Mouse (Mus musculus) heart, postnatal 36 days (tissue): ENCODE data around the gene Tnfsf13. TPM values are rescaled to one million over a fixed set of nuclear protein-coding genes. Genes with fewer than 3 reads are reported as not detected.
"Not testable (repeated sequence)": the region's sequence is repeated elsewhere in the genome, so short reads cannot be mapped to it uniquely, and the experiment has no call there.

Experiments
- DNase-seq, 2 experiments: peaks; one replicate each; pipeline ENCODE4 v3.0.0; 2021 to 2022
- intact Hi-C: fragments of 180-260 bp; cut with DNase I; formaldehyde crosslinking; loops from one replicate; pipeline ENCODE4 v1.15.1; 2025
- total RNA-seq, 2 experiments: library from RNA; stranded (reverse); gene quantifications; 2 replicates each; pipeline ENCODE4 v1.2.3; 2021

Gene Tnfsf13
- 1 to 10 TPM; 1.4 to 2.4 TPM for total RNA-seq

DNA sequence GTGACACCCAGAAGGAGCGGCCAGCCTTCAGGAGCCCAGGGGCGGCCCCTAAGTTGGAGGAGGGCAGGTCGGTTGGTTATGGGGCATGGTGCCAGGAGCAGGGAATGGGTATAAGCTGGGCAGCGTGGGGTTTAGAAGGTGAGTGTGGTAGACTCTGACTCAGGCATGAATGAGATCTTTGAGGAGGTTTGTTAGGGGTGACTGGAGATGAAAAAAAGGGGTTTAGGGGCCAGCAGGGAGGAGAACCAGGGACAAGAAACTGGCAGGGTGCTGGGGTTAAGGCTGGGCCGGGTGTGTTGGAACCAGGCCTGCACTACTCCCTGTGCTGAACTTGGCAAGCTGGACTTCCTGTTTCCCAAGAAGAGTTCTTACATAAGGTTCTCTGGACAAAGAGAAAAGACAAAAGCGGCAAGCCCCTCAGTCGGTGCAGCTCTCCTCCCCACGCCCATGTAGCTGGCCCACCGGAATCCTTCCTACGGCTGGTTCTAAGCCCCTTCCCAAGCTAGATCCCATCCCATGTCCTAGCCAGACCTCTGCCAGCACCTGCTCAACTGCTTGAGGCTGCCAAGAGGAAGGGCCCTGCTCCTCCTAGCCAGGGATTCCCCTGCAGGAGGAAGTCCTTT, at the start of gene Tnfsf13:
TSS of gene Tnfsf13 (minus strand) at position 259 of the 623 bp plus-strand sequence.
- peak; percentile 81 to 87 for DNase-seq
- intact Hi-C loops, result no loop called here

DNA sequence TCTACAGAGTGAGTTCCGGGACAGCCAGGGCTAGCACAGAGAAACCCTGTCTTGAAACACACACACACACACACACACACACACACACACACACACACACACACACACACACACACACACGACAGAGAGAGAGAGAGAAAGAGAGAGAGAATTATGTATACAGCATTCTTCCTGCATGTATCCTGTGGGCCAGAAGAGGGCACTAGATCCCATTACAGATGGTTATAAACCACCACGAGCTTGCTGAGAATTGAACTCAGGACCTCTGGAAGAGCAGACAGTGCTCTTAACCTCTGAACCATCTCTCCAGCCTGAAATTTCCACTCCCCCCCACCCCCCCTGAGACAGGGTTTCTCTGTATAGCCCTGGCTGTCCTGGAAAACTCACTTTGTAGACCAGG, 45.8 kb upstream of the Tnfsf13 start:
- intact Hi-C loops, result loop anchor here (2.0 kb wide), 1 partner anchor 145 kb away; no protein-coding TSS in a partner anchor
- not testable (repeated sequence) for DNase-seq

DNA sequence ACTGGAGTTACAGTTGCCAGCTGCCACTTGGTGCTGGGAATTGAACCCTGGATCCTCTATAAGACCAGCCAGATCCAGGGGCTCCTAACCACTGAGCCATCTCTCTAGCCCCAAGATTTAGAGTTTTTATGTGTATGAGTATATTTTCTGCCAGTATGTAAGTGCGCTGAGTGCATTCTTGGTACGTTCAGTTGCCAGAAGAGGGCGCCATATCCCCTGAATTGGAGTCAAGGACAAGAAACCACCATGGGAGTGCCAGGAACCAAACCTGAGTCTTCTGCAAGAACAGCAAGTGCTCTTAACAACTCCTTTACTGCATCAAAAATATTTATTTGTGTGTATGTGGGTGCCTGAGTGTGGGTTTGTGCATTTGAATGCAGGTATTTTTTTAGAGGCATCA, 43.5 kb upstream of the Tnfsf13 start:
- DNase-seq, result peak; percentile 49 to 70
- intact Hi-C loops, result no loop called here

DNA sequence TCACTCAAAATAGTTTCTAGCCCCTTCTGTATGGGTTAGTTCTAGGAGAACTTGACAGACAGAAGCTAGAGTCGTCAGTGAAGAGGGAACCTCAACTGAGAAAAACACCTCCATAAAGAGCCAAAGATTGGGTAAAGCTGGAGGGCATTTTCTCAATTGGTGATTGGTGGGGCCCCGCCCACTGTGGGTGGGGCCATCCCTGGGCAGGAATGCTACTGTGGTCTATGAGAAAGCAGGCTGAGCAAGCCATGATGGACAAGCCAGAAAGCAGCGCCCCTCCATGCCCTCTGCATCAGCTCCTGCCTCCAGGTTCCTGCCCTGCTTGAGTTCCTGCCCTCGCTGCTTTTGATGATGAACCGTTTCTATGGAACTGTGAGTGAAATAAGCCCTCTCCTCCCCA, 40.4 kb upstream of the Tnfsf13 start:
- intact Hi-C loops, result no loop called here

DNA sequence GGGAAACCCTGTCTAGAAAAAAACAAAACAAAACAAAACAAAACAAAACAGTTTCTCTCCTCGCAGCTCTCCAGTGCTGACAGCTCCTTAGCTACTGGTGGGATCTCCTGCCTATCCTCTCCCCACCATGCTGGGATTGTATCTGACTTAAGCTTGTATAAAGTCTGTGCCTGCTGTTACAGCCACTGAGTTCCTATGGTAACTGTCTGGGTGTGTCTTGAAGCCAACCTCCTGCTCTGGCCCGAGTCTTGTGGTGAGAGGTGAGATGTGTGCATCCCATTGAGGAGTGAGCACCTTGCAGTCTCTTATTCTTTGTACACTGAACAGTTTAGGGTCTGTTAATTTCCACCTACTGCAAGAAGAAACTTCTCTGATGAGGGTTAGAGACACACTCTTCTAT, 37.5 kb upstream of the Tnfsf13 start:
- DNase-seq, result no peak
- intact Hi-C loops, result no loop called here

More for the DNA sequence above, 40.4 kb upstream of the Tnfsf13 start:
- no peak for DNase-seq

DNA sequence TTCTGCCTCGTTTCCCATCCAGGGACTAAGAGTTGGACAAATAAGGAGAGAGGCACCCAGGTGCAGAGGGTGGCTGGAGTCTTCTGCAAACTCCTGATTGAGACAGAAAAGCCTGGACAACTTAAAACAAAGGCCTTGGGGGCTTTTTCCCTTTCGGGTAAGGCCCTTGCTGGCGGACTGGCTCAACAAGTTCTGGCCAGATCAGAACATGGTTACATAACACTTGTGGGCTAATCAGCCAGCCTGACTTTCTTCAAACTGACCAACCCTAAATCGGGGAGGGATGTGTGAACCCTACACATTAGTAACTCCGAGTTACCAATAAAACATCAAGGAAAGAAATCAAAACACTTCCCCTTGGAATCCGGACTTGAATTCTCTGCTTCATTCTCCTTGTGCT, 35.3 kb upstream of the Tnfsf13 start:
- intact Hi-C loops, result no loop called here
- no peak for DNase-seq

DNA sequence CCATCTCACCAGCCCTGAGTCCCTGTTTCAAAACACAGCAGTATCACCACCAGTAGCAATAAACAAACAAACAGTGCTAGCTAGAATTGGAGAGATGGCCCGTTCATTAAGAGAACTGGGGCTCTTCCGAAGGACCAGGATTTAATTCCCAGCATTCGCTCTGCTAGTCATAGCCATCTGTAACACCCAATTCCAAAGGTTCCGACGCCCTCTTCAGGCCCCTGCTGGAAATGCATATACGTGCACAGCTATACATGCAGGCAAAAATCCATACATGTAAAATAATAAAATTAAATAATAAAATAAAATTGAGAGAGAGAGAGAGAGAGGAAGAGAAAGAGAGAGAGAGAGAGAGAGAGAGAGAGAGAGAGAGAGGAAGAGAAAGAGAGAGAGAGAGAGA, 33.8 kb upstream of the Tnfsf13 start:
- DNase-seq, result no peak
- intact Hi-C loops, result no loop called here

DNA sequence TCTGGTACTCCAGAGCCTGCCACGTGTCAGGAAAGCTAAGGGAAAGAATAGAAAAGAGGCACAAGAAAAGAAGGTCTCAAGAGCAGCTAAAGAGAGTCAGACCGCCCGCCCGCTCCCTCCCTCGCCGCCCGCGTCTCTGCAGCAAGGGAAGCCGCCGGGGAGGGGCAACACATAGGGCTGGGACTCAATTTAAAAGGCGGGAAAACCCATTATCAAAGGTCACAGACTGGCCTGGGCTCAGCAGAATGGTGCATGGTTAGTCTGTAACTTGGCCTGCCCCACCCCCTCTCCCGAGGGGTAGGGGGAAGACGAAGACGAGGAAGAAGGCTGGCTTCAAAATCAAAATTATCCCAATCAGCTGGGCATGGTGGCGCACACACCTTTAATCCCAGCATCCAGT, 33.1 kb upstream of the Tnfsf13 start:
- no peak for DNase-seq
- intact Hi-C loops, result no loop called here

DNA sequence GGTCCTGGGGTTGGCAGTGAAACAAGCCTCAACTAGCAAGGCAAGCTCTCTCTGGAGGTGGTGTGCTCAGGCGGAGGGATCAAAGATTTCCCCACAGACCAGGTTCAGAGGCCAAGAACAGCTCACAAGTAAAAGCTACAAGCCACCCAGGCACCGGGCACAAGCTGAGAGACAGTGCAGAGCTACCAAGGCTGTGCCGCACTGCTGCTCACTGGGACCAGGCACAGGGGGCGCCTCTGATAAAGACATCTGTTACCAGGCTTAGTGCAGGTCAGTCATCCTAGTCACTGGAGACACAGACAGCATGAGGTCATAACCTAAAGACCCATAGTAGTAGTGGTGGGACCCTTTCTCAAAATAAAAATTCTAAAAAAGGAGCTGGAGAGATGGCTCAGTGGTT, 31.4 kb upstream of the Tnfsf13 start:
- intact Hi-C loops, result no loop called here
- DNase-seq, result no peak

DNA sequence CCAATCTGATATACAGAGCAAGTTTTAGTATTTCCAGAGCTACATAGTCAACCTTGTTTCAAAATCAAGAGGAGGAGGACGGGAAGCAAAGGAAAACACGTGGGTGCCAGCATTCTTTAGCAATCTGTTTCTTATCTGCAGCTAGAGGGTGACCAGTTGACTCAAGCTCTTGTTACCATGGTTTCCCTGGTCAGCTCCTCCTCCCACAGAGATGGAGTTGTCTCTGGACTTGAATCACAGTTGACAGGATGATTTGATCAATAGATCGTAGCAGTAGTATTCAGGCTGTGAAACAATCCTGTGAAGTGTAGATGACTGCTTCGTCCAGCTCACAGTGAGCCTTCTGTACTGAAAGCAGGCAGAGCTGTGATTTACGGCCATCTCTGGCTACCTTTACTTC, 30.3 kb upstream of the Tnfsf13 start:
- intact Hi-C loops, result loop anchor here (2.0 kb wide), 2 partner anchors 33 to 61 kb away; partner anchors contain the start of genes Senp3 and Sox15
- no peak for DNase-seq

DNA sequence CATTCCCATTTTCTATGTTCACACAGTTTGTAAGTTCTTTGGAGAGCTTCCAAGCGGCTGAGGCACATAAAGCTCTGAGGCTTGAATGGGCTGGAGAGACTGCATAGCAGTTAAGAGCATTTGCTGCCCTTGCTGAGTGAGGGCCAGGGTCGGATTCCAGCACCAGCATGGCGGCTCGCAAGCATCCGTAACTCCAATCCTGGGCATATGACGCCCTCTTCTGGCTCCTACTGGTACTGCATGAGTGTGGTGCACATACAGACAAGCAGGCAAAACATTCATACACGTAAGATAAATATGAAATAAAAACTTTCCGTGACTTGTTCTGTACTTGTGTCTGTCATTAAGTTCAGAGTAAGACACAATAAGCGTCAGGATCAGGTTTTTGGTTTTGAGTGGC, 29.9 kb upstream of the Tnfsf13 start:
- intact Hi-C loops, result loop anchor here (2.0 kb wide), 2 partner anchors 33 to 61 kb away; partner anchors contain the start of genes Senp3 and Sox15
- peak; percentile 38 to 66 for DNase-seq

DNA sequence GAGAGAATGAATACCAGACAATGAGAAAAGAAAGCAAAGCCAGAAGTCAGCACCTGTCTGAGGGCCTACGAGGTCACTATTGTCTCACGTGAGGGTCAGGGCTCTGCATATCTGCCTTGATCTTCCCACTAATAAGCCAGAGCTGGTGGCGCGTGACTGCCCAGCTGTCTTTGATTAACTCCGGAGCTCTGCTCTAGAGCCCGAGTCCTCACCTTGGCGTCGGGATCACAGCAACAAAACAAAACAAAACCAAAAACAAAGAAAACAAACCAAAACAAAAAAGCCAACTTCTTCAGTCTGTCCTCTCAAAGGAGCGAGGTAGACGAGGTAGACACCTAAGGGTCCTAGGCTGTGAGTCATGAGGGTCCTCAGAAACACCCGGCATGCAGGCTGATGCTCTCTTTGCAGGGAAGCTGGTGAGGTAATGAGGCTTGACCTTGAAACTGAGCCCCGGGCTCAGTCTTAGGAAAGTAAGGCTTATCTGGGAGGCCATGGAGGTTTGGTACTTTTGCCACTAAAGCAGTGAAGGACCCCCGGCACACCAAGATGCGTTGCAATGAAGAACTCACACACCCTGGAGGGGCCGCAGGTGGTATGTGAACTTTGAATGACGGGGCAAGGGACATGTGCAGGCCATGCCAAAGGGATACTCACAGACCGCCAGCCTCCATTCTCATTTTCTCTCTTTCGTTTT, 29.2 kb upstream of the Tnfsf13 start:
- no peak for DNase-seq
- intact Hi-C loops, result loop anchor here (2.0 kb wide), 2 partner anchors 32 to 60 kb away; partner anchors contain the start of genes Senp3 and Sox15

DNA sequence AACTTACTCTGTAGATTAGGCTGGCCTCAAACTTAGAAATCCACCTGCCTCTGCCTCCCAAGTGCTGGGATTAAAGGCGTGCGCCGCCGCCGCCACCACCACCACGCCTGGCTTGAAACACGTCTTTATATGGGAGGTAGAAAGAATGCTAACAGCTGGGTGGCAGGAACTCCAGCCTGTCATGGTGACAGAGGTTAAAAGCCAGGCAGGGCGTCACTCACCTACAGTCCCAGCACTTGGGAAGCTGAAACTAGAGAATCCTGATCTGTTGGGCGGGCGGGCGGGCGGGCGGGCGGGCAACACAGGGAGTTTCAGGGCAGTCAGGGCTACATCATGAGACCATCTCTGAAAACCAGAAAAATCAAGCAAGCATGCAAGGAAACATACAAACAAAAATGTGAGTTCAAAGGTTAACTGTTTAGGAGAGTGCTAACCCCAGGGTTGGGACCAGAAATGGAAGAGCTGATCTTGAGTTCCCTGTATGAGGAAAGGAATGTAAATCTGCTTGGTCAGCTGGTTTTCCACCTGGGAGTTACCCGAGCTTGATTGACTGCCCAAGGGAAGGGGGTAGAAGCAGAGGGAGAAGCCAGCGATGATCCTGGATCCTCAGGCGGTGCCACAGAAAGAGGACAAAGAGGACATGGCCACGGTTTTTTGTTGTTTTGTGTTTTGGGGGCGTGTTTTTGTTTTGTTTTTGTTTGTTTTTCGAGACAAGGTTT, 27.5 kb upstream of the Tnfsf13 start:
- intact Hi-C loops, result no loop called here
- no peak for DNase-seq

DNA sequence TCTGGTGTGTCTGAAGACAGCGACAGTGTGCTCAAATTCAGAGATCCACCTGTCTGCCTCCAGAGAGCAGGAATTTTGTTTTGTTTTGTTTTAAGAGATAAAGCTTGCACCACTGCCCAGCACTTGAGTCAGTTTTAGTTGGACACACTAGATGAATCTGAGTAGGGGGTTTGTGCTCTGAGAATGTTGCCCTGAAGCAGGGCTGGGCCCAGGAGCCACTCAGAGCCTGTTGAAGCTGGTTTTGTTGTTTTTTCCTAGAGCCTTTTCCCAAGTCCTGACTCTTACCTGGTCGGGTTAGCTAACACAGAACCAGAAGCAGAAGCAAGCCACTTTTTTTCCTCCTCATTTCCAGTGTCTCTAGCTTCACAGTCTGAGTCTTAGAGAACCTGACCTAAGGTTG, 25.5 kb upstream of the Tnfsf13 start:
- no peak for DNase-seq
- intact Hi-C loops, result no loop called here

DNA sequence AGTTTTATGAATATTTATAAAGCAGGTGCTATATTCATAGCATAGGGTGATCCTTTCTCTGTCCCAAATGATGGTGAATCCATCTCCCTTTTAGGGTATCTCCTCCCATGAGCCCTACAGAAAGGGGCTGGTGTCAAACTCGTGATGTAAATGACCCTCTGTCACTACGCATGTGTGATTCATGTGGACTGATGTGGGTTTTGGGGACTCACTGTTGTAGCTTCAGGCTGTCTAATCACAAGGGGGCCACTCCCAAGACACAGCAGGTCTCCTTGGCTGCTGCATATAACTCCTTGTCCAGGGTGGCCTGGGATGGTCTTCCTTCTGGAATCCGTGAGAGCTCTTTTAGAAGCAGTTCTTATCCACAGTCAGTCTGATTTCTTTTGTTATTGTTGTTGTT, 24.9 kb upstream of the Tnfsf13 start:
- no peak for DNase-seq
- intact Hi-C loops, result no loop called here

DNA sequence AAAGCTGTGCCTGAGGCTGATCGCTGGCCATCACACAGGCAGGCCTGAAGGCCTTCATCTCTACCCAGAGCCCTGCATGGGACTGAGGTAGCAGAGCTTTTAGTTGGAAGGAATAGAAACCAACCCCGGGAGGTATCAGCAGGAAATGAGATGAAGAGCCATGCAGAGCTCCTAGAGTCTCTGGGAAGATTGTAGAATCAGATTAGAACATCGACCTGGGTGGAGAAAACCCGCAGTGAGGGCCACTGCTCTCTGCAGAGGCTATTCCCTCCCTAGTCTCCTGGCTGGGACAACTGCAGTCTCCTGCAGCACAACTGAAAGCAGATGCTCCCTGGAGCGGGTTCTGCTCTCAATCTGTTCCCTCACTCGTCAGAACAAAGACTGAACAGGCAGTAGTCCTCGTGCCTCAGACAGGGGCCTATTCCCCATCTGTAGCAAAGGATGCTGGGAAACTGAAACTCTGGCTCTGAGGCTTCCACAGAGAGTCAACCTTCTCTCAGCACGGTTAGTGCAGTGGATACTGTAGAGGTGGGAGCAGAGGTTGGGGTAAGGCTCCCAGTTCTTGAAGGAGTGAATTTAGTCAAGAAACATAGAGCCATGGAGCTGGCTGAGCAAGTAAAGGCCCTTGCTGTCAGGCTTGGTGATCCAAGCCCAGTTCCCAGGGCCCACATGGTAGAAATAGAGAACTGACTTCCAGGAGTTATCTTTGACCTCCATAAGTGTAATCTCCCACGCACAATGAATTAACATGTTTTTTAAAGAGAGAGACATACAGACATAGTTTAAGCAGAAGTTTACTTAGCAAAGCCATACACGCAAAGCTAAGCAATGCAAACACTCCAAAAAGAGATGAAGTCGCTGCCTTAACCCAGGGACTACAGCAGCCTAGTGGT, 24.2 kb upstream of the Tnfsf13 start:
- intact Hi-C loops, result no loop called here

DNA sequence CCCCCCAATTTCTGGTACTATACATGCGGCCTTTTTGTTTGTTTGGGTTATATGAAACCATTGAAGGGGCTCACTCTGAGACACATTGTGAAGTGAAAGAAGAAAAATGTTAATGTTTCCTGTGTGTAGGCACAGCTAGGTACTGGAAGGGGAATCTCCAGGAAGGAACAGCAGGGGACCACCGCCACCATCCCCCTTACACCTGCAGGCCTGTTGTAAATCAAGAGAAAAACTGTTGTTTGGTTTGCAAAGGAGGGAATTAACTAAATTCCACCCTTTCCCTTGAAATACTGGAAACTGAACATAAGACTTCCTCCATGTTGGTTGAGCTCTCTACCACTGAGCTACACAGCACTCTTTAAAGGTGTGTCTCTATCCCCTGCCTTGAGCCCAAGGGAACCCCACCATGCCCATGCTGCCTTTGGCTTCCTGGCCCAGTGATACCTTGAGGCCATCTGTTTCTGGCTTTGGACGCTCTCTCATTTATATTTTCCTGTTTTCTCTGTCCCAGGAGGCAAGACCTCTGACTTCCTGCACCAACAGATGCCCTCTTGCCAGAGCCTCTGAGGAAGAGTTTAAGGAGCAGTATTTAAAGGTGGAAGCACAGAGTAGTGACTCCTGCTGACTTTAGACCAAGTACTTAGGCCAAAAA, 23.2 kb upstream of the Tnfsf13 start:
- DNase-seq, result no peak
- intact Hi-C loops, result no loop called here

More for the DNA sequence above, 24.2 kb upstream of the Tnfsf13 start:
- DNase-seq, result no peak

DNA sequence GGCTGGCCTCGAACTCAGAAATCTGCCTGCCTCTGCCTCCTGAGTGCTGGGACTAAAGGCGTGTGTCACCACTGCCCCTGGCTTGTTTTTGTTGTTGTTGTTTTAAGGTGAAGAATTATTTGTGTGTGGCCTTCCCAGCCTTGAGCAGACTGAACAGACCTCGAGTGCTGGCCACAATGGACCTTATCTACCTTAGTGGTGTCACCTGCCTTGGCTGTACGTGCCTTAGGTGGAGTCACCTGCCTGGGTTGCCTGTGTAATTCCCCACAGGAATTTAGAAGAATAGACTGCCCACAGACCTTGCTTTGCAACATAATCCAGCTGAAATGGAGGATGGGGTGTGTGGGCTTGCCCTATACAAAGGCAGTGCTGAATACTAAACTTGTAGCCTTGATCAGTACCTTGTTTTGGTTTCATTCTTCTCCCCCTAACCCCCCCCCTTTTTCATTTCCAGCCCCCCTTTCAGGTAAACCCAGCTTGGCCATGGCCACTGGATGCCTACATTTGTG, 22.3 kb upstream of the Tnfsf13 start:
- intact Hi-C loops, result no loop called here
- DNase-seq, result no peak

DNA sequence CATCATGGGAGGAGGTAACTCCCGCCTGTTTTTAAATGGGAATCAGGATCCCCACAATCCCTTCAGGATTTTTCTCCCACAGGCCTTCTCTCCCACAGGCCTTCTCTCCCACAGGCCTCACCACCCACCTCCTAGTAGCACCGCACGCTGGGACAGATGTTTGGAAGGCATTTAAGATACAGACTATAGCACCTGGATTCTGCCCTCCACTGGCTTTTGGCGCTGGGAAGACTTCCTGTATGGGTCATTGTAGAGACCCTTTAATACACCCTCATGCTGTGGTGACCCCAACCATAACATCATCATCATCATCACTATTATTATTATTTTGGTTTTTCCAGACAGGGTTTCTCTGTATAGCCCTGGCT, 21.9 kb upstream of the Tnfsf13 start:
- intact Hi-C loops, result no loop called here
- no peak for DNase-seq
